Mouse (Mus musculus) lung, embryonic 16.5 days (tissue): Measurements from ENCODE around the gene Loxl1. TPM values are rescaled to one million over a fixed set of nuclear protein-coding genes. Genes with fewer than 3 reads are reported as not detected.
A peak's percentile ranks its signal among the peaks of the same experiment; 100 is the strongest.
"Not testable (repeated sequence)": the region's sequence is repeated elsewhere in the genome, so short reads cannot be mapped to it uniquely, and the experiment has no call there.

Experiments used
- ATAC-seq: fragments of 200-750 bp; cut with Nextera tagmentation; 2 replicates; pipeline ENCODE4 v1.8.0; 2017; ENCODE audit warnings: low read depth, mild to moderate bottlenecking, moderate library complexity
- H3K27ac ChIP-seq: fragments of 300-500 bp; sonication (generic); 2 replicates; pipeline ENCODE4 v1.5.1; 2014; ENCODE audit warnings: mild to moderate bottlenecking, control low read depth, low read length
- H3K27me3 ChIP-seq: fragments of 300-500 bp; sonication (generic); 2 replicates; pipeline ENCODE4 v1.6.1; 2014; ENCODE audit warnings: low read depth, low read length, mixed read lengths; ENCODE audit not compliant: control insufficient read depth, insufficient read depth
- H3K36me3 ChIP-seq: fragments of 300-500 bp; sonication (generic); 2 replicates; pipeline ENCODE4 v1.6.1; 2014; ENCODE audit warnings: low read length; ENCODE audit not compliant: control insufficient read depth, insufficient read depth
- H3K4me1 ChIP-seq: fragments of 300-500 bp; sonication (generic); replicated peaks from 2 replicates; pipeline ENCODE4 v1.6.1; 2014; ENCODE audit warnings: low read length, mixed read lengths; ENCODE audit not compliant: control insufficient read depth, insufficient read depth
- H3K4me2 ChIP-seq: fragments of 300-500 bp; sonication (generic); 2 replicates; pipeline ENCODE4 v1.6.1; 2014; ENCODE audit warnings: low read depth, low read length, control low read depth
- H3K4me3 ChIP-seq: fragments of 300-500 bp; sonication (generic); 2 replicates; pipeline ENCODE4 v1.5.1; 2014; ENCODE audit warnings: mild to moderate bottlenecking, low read length, control low read depth
- H3K9ac ChIP-seq: fragments of 300-500 bp; sonication (generic); 2 replicates; pipeline ENCODE4 v1.6.1; 2014; ENCODE audit warnings: low read length, control low read depth
- H3K9me3 ChIP-seq: fragments of 300-500 bp; sonication (generic); 2 replicates; pipeline ENCODE4 v1.6.1; 2016; ENCODE audit warnings: low read length; ENCODE audit not compliant: control insufficient read depth
- WGBS: fragments of 180-500 bp; shearing (Covaris S2); extraction: QIAGEN DNeasy Blood & Tissue Kit; methylation state at CpG from one replicate; pipeline ENCODE4 v1.1.7; 2014; 5-methylcytosine and 5-hydroxymethylcytosine counted together
- polyA plus RNA-seq: library from polyadenylated mRNA; unstranded; fragments of >200 nt; fragmentation: Nextera tagmentation; extraction: Ambion mirVana; gene quantifications from 2 replicates; pipeline ENCODE4 v1.2.1, GENCODE M21; 2015

Gene Loxl1
- polyA plus RNA-seq, 1 experiment from 2014 or later = 38.6 TPM

DNA sequence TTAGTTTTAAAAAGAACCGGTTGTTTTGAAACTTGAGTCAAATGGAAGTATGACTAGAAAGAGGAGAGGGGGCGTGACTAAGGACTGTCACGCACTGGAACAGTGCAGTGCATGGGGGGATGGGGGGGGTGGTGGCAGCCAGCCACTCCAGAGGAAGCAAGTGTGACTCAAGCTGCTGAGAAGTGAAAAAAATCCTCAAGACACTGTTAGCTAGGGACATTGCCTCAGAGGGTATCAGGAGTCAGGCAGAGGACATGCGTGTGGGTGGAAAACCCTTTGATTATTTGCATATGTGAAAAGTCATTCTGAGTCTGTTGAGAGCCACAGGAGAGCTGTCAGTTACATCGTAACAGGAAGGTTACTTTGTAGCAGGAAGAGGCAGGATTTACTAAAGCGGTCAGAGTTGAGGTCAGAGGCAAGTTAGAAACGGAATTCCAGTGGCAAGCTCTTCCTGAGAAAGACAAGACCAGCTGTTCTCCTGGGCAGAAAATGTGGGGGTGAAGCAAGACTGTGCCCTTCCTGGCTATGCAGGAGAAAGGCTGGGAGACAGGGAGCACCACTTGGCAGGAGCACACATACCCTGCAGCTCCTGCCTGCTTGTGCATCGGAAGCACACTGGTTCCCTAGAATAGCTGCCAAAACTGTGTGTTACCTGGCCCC lies 37.7 kb downstream of the Loxl1 start:
- 3% methylated on average over 8 of the region's 8 CpGs for WGBS
- peaks cover 18% of the 10 kb centered on the region for H3K4me1 ChIP-seq
- peak; percentile 96 for ATAC-seq
- peak overlapping the region; percentile 4; the same call in 1 of the 2 replicates for H3K4me3 ChIP-seq
- H3K36me3 ChIP-seq = no peaks in the 10 kb centered on the region
- peak overlapping the region; percentile 30; the same call in 1 of the 2 replicates for H3K9ac ChIP-seq
- peak overlapping the region; percentile 76 for H3K27ac ChIP-seq
- H3K4me2 ChIP-seq = peak overlapping the region; percentile 37
- no peaks in the 10 kb centered on the region for H3K27me3 ChIP-seq
- no peaks in the 10 kb centered on the region for H3K9me3 ChIP-seq

DNA sequence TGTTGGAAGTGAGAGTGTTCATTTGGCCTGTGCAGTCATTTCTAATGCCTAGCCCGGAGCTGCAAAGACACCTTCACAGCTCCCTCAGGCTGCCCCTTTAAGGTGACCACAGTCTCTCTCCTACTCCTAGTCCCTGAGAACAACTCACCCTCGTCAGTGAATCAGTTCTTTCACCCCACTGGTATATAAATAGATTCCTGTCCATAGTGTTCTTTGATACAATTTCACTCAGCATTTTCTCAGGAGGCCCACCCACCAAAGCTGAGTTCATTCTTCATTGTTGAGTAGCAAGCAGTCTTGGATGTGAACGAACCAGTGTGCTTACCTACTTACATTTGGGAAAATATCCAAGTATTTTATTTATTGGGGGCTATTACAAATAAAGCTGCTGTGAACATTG lies 38.4 kb downstream of the Loxl1 start:
- H3K27ac ChIP-seq = peak overlapping the region; percentile 76
- H3K4me3 ChIP-seq = no peak overlapping the region
- ATAC-seq = no peak
- H3K4me2 ChIP-seq = 0 out of 2 replicates have a peak overlapping the region, but pooled peaks have one; percentile 37
- peaks cover 15% of the 10 kb centered on the region for H3K4me1 ChIP-seq
- no peaks in the 10 kb centered on the region for H3K36me3 ChIP-seq
- H3K27me3 ChIP-seq = no peaks in the 10 kb centered on the region
- H3K9me3 ChIP-seq = no peaks in the 10 kb centered on the region
- H3K9ac ChIP-seq = no peak overlapping the region
- 25% methylated on average over 3 of the region's 3 CpGs for WGBS

DNA sequence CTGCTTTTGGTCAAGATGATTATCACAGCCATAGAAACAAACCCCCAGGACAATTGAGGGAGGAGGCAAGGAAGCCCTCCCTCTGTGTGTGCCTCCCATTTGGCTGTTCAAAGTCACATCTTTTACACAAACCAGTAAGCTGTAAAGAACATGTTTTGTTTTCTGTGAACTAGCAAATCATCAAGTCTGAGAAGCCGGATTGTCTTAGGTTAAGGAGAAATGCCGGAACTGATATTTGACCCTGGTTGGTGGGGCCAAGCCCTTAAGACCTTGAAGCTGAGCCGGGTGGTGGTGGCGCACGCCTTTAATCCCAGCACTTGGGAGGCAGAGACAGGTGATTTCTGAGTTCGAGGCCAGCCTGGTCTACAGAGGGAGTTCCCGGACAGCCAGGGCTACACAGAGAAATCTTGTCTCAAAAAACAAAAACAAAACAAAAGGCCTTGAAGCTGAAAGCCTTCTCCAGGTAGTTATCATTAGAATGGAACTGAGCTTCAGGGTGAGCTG lies 38.8 kb downstream of the Loxl1 start:
- H3K27me3 ChIP-seq = no peaks in the 10 kb centered on the region
- 83% methylated on average over 7 of the region's 7 CpGs for WGBS
- no peaks in the 10 kb centered on the region for H3K9me3 ChIP-seq
- ATAC-seq = no peak
- H3K4me1 ChIP-seq = peaks cover 15% of the 10 kb centered on the region
- no peak overlapping the region for H3K4me3 ChIP-seq
- no peak overlapping the region for H3K4me2 ChIP-seq
- peak overlapping the region; percentile 76 for H3K27ac ChIP-seq
- no peak overlapping the region for H3K9ac ChIP-seq
- no peaks in the 10 kb centered on the region for H3K36me3 ChIP-seq

GRCm38 (mm10) chr9:58272855-58273254 lies 40.1 kb downstream of the Loxl1 start:
- Histone ChIP-seq H3K27me3 (no peaks in the 10 kb centered on the region), H3K9me3 (no peaks in the 10 kb centered on the region), H3K4me3 (no peak overlapping the region), H3K4me1 (peaks cover 15% of the 10 kb centered on the region), H3K27ac (no peak overlapping the region), H3K36me3 (no peaks in the 10 kb centered on the region), H3K9ac (no peak overlapping the region), H3K4me2 (no peak overlapping the region)
- WGBS = 66% methylated on average over 9 of the region's 9 CpGs
- ATAC-seq = no peak

DNA sequence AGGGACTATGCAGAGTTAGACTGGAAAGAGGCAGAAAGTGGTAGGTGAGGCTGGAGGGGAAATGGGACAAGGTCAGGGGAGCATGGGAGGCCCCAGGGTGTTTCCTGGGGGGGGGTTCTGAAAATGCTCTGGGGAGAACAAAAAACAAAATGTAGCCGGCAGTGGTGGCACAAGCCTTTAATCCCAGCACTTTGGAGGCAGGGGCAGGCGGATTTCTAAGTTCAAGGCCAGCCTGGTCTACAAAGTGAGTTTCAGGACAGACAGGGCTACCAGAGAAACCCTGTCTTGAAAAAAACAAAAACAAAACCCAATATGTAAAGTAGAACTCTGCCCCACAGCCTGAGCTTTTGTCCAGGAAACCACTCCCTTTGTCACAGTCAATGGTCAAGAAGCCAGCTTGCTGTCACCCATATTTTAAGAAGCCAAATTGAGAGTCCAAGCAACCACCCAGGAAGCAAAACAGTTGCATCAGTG lies 40.9 kb downstream of the Loxl1 start:
- Histone ChIP-seq H3K4me1 (peaks cover 15% of the 10 kb centered on the region), H3K4me3 (no peak overlapping the region), H3K9me3 (no peaks in the 10 kb centered on the region), H3K36me3 (no peaks in the 10 kb centered on the region), H3K27me3 (no peaks in the 10 kb centered on the region), H3K4me2 (no peak overlapping the region), H3K9ac (no peak overlapping the region), H3K27ac (no peak overlapping the region)
- no peak for ATAC-seq
- WGBS = 80% methylated on average over 2 of the region's 2 CpGs

DNA sequence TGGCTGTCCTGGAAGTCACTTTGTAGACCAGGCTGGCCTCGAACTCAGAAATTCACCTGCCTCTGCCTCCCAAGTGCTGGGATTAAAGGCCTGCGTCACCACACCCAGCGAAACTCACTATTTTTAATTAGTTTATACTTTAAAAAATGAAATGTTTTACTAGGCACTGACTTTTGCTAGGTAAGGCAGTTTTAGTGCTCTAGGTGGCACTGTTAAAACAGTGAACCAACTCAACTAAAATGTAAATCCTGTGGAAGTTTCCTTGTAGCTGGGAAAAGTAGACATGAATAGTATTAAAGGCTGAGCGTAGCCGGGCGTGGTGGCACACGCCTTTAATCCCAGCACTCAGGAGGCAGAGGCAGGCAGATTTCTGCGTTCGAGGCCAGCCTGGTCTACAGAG lies 41.4 kb downstream of the Loxl1 start:
- 90% methylated on average over 9 of the region's 9 CpGs for WGBS
- H3K4me1 ChIP-seq = peaks cover 18% of the 10 kb centered on the region

DNA sequence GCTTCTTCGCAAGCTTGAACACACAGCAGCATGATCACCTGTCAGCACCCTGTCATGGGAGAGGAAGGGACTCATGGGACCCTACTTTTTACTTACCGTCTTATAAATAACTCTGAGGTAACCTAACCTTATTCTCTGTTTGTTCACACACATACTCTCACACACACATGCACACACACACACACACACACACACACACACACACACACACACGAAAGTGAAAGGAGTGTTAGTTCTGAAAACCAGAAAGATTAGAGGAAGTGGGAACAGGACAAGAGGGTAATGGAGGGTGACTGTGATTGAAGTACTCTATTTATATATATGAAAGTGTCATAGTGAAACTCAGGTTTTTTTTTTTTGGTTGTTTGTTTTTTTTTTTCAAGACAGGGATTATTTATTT lies 41.9 kb downstream of the Loxl1 start:
- Histone ChIP-seq H3K9me3 (no peaks in the 10 kb centered on the region), H3K4me2 (no peak overlapping the region), H3K4me3 (no peak overlapping the region), H3K4me1 (peaks cover 22% of the 10 kb centered on the region), H3K9ac (no peak overlapping the region), H3K27ac (no peak overlapping the region), H3K27me3 (no peaks in the 10 kb centered on the region), H3K36me3 (no peaks in the 10 kb centered on the region)
- ATAC-seq = no peak
- 80% methylated on average over 3 of the region's 3 CpGs for WGBS

More for the DNA sequence above, 41.4 kb downstream of the Loxl1 start:
- H3K36me3 ChIP-seq, H3K27ac ChIP-seq, H3K9me3 ChIP-seq, H3K9ac ChIP-seq, H3K27me3 ChIP-seq, H3K4me2 ChIP-seq, ATAC-seq, H3K4me3 ChIP-seq: not testable (repeated sequence)

DNA sequence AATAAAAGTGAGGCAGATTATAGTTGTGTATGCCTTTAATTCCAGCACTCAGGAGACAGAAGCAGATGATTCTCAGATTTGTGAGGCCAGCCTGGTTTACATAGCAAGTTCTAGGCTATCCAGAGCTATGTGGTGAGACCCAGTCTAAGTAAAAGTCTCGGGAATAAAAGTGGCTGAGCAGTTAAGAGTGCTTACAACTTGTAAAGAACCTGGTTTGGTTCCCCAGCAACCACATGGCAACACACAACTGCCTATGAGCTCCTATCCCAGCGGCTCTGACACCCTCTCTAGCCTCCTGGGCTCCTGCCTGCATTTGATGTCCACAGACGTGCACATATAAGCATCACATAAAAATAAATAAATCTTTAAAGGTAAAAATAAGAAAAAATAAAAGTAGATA lies 42.9 kb downstream of the Loxl1 start:
- 52% methylated on average over 3 of the region's 3 CpGs for WGBS

GRCm38 (mm10) chr9:58268384-58269313 lies 44.3 kb downstream of the Loxl1 start:
- Histone ChIP-seq H3K4me1 (peaks cover 7% of the 10 kb centered on the region; the same call in 1 of the 2 replicates), H3K4me2 (no peak overlapping the region), H3K27ac (no peak overlapping the region), H3K4me3 (no peak overlapping the region), H3K36me3 (no peaks in the 10 kb centered on the region), H3K27me3 (no peaks in the 10 kb centered on the region), H3K9me3 (no peaks in the 10 kb centered on the region), H3K9ac (no peak overlapping the region)
- ATAC-seq = no peak
- WGBS = 49% methylated on average over 12 of the region's 12 CpGs

More for the DNA sequence above, 42.9 kb downstream of the Loxl1 start:
- ATAC-seq = no peak
- no peak overlapping the region for H3K4me3 ChIP-seq
- H3K4me1 ChIP-seq = peaks cover 14% of the 10 kb centered on the region
- no peaks in the 10 kb centered on the region for H3K36me3 ChIP-seq
- H3K9me3 ChIP-seq = no peaks in the 10 kb centered on the region
- no peak overlapping the region for H3K27ac ChIP-seq
- no peak overlapping the region for H3K9ac ChIP-seq
- H3K27me3 ChIP-seq = no peaks in the 10 kb centered on the region
- H3K4me2 ChIP-seq = no peak overlapping the region
